Mouse (Mus musculus) v-Abl transformed pro-B cells (cell line): ENCODE measurements around the gene Hmg20a.

Experiments
- in situ Hi-C, 2 experiments: fragments of 400-800 bp; cut with MboI; formaldehyde crosslinking; loops; one replicate each; pipeline ENCODE4 v1.15.1; 2025; ENCODE audit not compliant: unreplicated experiment in 2 of 2

The Hmg20a gene

DNA sequence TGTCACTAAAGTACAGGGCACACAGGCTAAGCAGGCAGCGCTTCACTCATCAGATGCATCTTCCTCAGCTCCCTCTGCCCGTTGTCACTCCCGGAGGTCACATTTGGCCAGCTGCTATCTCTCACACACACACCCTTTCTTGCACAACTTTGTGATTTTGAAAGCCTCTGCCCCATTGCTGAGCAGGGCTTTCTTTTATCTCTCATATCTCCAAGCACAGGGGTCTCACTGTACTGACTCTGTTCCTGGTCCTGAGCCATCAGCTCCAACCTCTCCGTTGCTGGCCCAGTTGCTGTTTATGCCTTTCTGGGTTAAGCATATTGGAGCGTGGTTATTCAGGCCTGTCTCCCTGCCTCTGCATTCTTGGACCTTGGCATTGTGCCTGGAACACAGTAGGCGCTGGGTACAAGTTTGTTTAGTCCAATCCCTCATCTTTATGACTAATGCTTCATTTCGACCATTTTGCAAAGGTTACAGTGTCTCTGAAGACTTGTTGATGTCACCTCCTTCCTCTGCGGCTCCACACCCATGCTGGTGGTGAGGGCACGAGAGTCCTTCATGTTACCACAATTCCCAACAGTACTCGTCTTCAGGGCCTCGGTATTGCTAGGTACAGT is 90.5 kb downstream of the Hmg20a start:
- in situ Hi-C loops, result loop anchor here (5.0 to 25.0 kb wide), 4 partner anchors 92 to 572 kb away; partner anchors contain the start of genes Hmg20a (in 1 of the 2), Peak1 (in 1 of the 2) and Scaper (in 1 of the 2)

DNA sequence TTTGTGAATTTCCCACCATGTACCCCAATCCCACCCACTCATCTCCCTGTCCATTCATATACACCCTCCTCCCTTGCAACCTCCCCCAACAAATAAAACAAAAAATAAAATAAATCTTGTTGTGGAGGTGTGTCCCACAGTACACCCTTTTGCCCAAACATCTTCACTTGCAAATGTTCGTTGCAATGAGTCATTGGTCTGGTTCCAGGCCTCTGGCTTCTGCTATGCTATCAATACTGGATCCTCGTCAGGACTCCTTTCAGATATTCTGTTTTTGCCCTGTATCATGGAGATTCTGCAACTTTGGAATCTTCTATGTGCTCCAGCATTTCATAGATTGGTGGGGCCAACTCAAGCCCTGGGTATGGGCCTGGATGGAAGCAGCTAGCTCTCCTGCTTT is 91.9 kb downstream of the Hmg20a start:
- in situ Hi-C loops, result loop anchor here in 1 of 2 experiments (25.0 kb wide), 1 partner anchor 573 kb away; the partner anchor contains the start of gene Scaper

DNA sequence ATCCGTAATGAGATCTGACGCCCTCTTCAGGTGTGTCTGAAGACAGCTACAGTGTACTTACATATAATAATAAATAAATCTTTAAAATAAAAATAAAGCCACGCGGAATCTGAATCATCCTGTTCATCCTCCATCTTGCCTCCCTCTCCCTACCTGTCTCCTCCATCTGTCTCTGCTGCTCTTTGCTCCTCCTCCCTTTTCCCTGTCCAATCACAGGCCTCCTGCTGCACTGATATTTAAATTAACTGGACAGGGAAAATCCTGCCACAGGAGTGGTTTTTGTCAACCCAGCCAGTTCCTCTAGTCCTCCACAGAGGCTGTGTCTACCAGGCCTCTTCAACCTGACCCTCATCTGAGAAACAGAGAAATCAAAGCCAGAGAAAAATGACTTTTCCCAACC is 94.1 kb downstream of the Hmg20a start:
- in situ Hi-C loops, result loop anchor here in 1 of 2 experiments (25.0 kb wide), 1 partner anchor 575 kb away; the partner anchor contains the start of gene Scaper

DNA sequence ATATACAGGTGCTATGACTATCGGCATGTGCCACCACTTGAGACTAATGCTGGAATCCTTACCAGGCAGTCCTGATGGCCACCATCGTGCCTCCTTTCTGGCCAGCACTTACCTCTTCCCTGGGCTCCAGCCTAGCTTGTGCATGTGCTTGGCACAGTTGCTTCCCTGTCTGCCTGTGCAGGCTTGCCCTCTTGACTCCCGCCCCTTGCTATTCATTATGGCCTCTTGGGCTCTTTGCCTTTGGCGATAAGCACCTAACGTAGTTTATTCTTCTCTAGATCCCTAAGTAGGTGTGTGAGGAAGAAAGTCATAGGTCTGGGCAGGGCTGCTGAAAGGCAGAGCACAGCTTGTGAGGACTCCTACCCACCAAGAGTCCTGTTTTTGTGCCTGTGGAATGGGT is 96.7 kb downstream of the Hmg20a start:
- in situ Hi-C loops, result loop anchor here in 1 of 2 experiments (25.0 kb wide), 1 partner anchor 578 kb away; the partner anchor contains the start of gene Scaper

DNA sequence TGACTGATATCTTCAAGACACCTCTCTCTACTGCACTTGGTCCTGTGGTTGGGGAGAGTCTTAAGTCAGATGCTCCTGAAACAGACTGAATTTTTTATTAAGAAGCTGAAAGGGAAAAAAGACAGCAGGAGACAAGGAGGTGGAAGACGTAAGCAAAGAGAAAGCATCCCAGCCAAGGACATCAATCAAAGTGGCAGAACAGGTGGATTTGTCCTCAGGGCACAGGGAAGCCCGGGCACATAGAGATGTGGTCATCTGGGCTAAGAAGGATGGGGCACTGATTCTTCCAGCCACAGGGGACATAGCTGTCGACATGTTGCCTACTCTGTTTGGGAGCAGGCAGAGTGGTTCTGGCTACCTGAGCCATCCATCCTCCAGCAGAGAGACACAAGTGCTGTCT is 97.8 kb downstream of the Hmg20a start:
- in situ Hi-C loops, result loop anchor here in 1 of 2 experiments (25.0 kb wide), 1 partner anchor 579 kb away; the partner anchor contains the start of gene Scaper

DNA sequence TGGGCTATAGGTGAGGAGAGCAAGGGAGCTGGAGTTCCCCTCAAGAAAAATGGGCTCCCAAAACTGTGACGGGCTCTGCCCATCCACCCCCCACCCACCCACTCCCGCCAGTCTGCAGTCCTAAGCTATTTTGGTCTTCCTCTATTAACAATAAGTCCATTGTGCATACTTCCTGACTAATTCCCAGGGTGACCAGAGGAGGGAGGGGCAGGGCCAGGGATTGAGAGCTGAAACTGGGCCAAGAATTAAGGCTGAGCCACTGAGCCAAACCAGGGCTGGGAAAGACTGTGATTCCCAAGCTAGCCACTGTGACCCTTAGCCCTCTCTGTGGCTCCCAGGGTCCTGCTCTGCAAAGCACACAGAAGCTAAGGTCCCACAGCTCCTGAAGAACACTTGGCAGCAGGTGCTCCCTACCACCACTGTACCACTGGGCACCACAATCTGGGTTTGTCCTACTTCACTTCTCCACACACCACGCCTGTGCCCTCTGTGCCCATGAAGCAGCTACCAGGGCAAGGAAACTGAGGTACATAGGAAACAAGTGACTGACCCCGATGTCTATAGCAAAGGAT is 98.4 kb downstream of the Hmg20a start:
- in situ Hi-C loops, result loop anchor here in 1 of 2 experiments (25.0 kb wide), 1 partner anchor 579 kb away; the partner anchor contains the start of gene Scaper

DNA sequence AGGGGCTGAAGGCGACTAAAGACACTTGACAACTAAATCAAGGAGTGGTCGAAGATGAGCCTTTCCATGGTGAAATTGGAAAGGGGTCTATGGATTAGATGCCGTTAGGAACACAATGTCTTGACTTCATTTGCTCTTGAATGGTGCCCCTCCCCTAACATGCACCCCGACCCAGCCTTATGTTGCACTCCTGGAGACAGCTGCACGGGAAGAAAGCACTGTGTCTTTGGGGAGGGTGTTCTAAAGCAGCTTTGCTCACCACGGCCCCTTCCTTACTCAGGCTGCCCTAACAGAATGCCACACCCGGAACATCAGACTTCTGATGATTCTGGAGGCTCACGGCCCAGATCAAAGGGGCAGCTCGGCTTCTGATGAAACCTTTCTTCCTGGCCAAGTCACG is 103.9 kb downstream of the Hmg20a start:
- in situ Hi-C loops, result loop anchor here in 1 of 2 experiments (25.0 kb wide), 1 partner anchor 585 kb away; the partner anchor contains the start of gene Scaper

DNA sequence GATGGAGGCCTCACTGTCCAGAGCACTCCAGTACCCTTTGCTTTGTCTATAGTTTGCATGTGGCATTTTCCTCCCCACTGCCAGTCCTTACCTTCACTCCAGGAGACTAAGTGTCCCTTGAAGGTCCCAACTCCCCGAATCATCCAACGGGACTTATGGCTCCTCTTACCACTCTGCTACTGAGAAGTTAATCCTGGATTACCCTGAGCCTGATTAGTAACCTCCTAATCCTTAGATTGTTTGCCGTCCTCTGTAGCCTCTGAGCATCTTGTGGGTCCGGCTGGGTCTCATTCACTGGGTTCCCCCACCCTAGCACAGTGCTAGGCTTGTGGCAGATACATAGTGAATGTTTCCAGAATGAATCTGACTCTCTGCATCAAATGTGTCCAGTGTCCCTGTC is 109.5 kb downstream of the Hmg20a start:
- in situ Hi-C loops, result no loop called here

DNA sequence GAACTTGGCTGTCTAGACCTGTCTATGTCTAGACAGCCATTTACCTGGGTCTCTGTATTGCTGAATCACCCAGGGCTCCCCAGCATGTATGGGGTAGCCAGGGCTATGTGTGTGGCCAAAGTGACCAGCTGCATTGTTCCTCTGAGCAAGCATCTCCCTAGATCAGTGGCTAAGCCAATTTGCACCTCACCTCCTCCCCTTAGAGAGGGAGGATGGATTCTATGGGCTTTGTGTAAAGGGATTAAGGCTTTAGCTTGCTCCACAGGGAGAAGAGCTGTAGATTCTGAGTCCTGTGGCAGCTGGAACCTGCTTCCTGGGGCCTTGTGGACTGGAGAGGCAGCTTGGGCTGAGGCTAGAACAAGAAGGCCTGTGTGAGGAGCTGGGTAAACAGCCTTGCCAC is 113.6 kb downstream of the Hmg20a start:
- in situ Hi-C loops, result no loop called here

DNA sequence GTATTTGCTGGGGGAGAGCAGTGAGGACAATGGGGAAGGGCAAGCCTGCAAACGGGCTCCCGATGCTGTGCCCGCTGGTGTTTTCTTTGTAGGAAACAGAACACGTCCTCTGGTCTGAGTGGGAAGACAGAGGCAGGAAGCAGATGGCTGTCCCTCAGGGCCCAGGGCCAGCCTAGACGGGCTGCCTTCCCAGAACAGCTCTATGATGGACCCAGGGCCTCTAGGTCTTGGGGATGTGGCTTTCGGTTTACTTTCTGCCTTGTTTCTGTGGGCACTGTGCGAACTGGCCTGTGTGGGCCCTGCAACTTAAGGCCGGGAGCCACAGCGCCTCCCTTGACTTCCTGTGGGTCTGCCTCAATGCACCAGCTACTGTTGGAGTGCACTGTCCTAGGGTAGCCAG is 115.5 kb downstream of the Hmg20a start:
- in situ Hi-C loops, result no loop called here

DNA sequence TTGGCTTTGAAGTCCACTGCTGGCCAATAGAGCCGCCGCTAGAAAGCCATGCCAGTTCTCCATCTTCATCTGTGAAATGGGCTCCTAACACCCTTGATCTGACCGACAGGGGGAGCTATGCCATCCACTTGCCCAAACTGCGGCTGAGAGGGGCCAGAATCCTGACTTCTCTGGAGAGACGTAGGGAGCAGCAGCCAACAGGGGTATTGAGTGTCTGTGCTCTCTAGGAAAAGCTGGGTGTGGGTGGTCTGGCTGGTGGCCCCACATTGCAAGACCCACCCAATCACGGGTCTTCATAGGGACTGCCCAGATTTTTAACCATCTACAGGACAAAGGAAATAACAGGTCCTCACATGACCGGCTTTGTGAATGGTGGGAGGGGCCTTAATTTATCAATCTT is 116.3 kb downstream of the Hmg20a start:
- in situ Hi-C loops, result no loop called here

DNA sequence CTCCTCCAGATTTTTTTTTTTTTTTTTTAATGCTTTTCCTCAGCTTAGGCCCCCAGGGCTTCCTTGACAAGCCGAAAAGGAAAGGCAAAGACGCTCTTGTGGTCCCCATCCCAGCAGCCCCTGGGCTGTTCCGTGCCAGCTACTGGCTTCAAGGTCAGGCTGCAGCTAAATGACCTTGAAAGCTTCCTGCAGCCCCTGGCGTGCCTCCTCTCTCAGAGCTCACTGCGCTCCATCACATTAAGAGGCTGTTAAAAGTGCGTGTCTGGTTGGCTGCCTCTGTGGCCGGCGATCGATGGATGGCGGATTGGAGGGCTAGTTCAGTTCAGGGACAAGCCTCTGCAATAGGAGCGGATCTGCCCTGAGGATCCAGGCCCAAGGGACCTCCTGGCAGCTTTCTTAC is 117.0 kb downstream of the Hmg20a start:
- in situ Hi-C loops, result no loop called here

DNA sequence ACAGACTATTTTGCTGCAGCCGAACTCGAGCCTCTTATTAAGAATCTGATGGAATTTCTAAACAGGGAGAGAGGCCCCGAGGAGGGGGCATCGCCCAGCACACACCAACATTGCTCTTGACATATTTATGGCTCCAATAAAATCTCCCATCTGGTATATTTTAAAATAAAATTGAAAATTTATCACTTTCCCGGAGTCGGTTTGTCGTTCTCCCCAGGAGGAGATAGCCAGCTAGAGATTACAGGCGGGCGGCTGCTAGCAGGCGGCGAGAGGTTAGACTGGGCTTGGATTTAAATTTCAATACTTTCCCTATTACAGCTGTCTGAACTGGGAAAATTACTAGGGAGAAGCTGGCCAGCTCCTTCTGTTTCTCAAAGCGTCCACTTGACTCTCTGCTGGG is 121.6 kb downstream of the Hmg20a start:
- in situ Hi-C loops, result no loop called here

DNA sequence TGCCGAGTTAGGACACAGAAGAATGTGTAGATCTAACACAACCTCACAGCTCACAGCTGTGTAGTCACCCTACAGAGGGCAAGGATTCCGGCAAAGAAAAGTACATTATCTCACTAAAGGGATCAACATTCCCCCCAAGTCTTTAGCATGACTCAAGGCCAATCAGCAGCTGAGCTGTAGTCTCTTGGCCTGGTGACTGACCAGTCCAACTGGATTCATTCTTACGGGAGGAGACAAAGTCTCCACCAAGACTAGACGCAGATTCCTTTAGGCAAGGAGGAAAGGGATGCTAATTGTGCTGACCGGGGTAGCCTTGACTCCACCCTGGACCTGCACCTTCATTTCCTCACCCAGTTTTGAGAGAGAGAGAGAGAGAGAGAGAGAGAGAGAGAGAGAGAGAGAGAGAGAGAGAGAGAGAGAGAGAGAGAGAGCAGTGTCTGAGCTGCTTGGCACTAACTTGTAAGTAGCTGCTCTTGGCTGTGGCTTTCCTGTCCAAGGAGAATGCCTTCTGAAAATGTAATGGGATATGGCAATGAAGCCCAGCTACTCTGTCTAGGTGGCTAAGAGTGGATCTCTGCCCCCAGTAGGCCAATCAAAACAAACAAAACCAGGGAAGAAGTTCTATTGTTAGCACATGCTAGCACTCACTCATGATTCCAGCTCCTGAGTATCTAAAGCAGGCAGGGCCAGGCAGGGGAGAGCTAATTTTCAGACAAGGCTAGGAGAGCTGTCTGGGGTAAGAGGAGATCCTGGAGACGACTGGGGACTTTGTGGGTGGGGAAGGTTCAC is 126.5 kb downstream of the Hmg20a start:
- in situ Hi-C loops, result no loop called here
